Mouse (Mus musculus) neural tube, postnatal 0 days (tissue): ENCODE results near the gene Gm2381. TPM values are rescaled to one million over a fixed set of nuclear protein-coding genes. Genes with fewer than 3 reads are reported as not detected.

Experiments
- polyA plus RNA-seq: library from polyadenylated mRNA; unstranded; fragments of >200 nt; fragmentation: Nextera tagmentation; extraction: Ambion mirVana; gene quantifications from 2 replicates; pipeline ENCODE4 v1.2.1, GENCODE M21; 2015

The Gm2381 gene
- polyA plus RNA-seq: not detected in 2 replicates

GRCm38 (mm10) chr7:42866801-42867458 is at the start of gene Gm2381:
Gene Gm2381 (minus strand): TSS chr7:42867234.

GRCm38 (mm10) chr7:42793425-42793824 is 73.6 kb downstream of the Gm2381 start, which contains the start of gene Vmn2r62:
Gene Vmn2r62 (minus strand): TSS chr7:42793525.

Other genes with a start within 250 kb of the Gm2381 start
- gene Zfp976, start 224.6 kb downstream of the Gm2381 start, polyA plus RNA-seq: 1.6 and 1.9 TPM in 2 replicates
- gene Zfp975, start 174.5 kb downstream of the Gm2381 start, polyA plus RNA-seq: 4.4 and 4.8 TPM in 2 replicates
- not detected in 2 replicates for gene Gm17067, start 140.2 kb downstream of the Gm2381 start, polyA plus RNA-seq
- gene Vmn2r62, start 73.7 kb downstream of the Gm2381 start, polyA plus RNA-seq: not detected in 2 replicates
- not detected in 2 replicates for gene Vmn2r63, start 66.6 kb upstream of the Gm2381 start, polyA plus RNA-seq
- gene Gm9268, start 151.5 kb upstream of the Gm2381 start, polyA plus RNA-seq: not detected in 2 replicates
- gene Zfp936, start 247.0 kb upstream of the Gm2381 start, polyA plus RNA-seq: not detected in 2 replicates